Mouse (Mus musculus) left cerebral cortex, postnatal 25 days (tissue): ENCODE data around the gene Nf1. TPM values are rescaled to one million over a fixed set of nuclear protein-coding genes. Genes with fewer than 3 reads are reported as not detected.

Experiments used
- DNase-seq, 2 experiments: peaks; one replicate each; pipeline ENCODE4 v3.0.0; 2022; ENCODE audit warnings: low spot score in 2 of 2, mixed read lengths in 1 of 2
- intact Hi-C: fragments of 180-260 bp; cut with DNase I; formaldehyde crosslinking; loops from one replicate; pipeline ENCODE4 v1.15.1; 2025
- total RNA-seq, 2 experiments: library from RNA; stranded (reverse); gene quantifications; 2 replicates each; pipeline ENCODE4 v1.2.3; 2021

Gene Nf1
- total RNA-seq, 2 experiments from 2014 or later = 119 to 124 TPM

DNA sequence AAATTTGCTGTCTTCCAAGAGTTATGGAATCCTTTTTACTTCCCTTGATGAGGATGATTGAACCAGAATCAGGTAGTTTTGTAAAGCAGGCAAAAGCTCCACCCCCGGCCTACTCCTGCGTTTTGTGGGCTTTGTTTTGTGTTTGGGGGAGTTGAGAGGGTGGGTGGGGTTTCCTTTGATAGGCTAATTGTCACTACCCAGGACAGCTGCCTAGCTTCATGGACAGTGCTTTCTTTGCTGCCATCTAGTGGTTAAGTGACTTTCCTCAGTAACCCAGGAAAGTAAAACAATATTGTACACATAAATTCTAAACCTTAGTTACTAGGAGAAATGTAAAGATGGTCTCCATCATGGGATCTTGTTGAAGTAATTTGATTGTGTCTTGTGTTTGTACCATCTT lies 88.1 kb downstream of the Nf1 start:
- intact Hi-C loops = loop anchor here (10.0 kb wide), 1 partner anchor 203 kb away; no protein-coding TSS in a partner anchor

DNA sequence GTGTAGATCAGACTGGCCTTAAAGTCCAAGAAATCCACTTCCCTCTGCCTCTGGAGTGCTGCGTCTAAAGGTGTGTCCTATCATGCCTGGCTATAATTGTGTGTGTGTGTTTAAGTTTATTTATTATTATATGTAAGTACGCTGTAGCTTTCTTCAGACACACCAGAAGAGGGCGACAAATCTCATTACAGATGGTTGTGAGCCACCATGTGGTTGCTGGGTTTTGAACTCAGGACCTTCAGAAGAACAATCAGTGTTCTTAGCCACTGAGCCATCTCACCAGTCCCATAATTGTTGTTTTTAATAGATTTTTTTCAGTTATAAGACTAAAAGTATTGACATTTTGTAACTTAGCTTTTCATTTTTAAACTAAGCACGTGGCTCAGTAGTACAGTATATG lies 95.8 kb downstream of the Nf1 start:
- intact Hi-C loops = no loop called here
- no peak for DNase-seq

More for the DNA sequence above, 88.1 kb downstream of the Nf1 start:
- peak in 1 of 2 experiments; percentile 47 for DNase-seq

DNA sequence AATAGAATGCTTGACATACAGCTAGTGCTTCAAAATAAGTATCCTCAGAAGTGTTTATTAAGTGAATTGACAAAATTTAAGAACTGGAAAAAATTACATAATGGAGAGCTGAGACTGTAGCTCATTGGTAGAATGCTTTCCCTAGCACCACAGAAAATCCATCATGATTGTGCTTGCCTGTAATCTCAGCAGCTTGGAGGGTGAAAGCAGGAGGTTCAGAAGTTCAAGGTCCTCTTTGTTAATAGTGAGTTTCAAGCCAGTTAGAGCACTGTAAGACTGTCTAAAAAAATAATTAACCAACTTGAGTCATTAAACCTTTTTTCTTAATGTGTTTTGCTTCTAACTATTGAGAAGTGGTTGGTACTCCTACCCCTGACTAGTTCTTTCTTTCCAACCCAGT lies 108.9 kb downstream of the Nf1 start:
- intact Hi-C loops = no loop called here
- no peak for DNase-seq

DNA sequence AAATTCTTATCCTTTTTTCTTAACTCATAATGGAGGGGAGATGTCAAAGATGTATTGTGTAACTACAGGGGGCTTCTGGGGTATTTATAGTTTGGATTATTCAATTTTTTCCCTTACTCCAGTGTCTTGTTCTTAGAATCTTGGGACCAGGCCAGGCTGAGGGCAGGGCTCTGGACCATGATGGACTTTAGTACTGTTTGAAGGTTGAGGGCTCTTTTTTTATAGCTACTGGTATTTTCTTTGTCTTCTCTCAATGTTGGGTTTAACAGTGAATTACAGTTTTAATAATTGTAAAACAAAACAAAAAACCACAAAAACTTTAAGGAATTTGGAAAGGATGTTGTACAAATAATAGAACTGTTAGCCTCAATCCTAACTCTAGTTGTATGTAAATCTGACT lies 113.5 kb downstream of the Nf1 start:
- intact Hi-C loops = no loop called here
- no peak for DNase-seq

DNA sequence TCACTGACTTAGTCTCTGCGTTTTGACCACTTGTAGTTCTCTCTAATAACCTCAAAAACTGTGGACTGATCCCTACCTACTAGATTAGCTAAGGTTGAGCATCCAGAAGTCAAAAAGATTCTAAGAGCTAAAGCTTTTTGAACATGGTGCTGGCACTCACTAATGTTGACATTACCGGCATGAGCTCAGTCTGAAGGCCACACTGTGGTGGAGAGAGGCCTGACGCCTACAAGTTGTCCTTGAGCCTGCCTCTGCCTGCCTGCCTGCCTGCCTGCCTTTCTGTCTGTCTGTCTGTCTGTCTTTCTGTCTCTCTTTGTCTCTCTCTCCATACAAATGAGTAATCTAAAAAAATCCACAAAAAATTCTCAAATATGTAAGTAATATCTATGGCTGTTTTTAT lies 118.4 kb downstream of the Nf1 start:
- no peak for DNase-seq
- intact Hi-C loops = no loop called here

DNA sequence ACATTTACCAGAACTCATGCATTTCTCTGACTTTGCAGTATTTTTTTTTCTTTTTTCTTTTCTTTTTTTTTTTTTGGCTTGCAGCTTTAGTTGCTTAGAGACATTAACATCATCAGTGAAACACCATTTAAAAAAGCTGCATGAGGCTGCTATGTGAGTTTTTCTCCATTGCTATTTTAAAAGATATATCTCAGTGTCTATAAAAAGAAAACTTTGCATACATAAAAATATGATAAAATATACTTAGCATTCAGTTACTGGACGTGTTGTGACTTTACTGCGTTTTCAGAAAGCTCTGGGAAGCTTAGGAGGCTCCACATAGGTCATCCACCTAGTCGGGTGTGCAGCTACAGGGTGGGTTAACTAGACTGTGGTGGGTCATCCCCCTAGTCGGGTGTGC lies 120.4 kb downstream of the Nf1 start:
- DNase-seq = peak in 1 of 2 experiments; percentile 52
- intact Hi-C loops = loop anchor here (5.0 kb wide), 1 partner anchor 42 kb away; the partner anchor contains the start of gene Omg

DNA sequence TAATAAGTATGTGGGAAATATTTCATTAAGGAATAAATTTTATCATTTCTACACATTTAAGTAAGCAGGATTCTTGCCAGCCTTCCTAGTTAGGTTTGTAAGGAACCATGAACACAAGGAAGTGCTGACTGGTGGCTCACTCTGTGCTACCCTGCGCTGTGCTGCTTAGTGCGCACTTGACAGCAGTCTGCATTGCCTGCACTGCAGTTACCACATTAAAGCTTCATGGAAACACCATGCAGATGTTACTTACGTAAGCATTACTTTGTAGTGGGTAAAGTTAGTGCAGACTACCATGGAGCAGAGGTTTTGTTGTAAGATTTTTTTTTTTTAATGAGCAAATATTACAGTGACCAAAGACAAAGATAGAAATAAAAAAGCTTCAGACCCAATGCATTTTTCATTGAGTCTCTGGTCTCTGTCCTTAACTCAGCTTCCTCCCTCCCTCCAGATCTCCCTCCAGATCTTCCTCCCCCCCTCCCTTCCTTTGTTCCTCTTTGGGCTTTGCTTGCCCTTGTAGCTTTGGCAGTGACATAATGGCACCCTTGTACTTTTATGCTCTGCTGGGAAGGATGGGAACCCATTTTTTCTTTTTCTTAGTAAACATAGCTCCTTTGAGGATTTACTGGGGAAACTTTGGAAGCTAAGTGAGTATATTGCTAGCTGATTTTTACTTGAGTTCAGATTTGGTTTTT lies 121.4 kb downstream of the Nf1 start:
- peak in 1 of 2 experiments; percentile 38 for DNase-seq
- intact Hi-C loops = loop anchor here (5.0 kb wide), 1 partner anchor 41 kb away; the partner anchor contains the start of gene Omg

DNA sequence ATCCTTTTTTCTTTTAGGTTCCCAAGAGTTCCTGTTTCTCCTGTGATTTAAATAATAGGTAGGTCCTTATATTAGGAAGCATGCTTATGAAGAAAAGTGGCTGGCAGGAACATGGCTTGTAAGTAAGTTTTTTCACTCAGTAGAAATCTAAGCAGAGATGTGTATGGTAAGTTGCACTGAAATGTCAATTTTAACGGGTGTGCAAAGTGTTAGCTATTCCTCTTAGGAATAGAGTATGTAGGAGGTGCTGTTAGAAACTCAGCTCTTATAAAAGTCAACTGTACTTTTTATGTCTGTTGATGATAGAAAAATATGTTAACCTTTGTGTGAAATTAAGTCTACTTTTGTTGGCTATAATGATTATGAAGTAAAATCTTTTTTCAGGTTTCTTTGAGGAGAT lies 128.6 kb downstream of the Nf1 start:
- intact Hi-C loops = loop anchor here (5.0 kb wide), 1 partner anchor 109 kb away; no protein-coding TSS in a partner anchor

DNA sequence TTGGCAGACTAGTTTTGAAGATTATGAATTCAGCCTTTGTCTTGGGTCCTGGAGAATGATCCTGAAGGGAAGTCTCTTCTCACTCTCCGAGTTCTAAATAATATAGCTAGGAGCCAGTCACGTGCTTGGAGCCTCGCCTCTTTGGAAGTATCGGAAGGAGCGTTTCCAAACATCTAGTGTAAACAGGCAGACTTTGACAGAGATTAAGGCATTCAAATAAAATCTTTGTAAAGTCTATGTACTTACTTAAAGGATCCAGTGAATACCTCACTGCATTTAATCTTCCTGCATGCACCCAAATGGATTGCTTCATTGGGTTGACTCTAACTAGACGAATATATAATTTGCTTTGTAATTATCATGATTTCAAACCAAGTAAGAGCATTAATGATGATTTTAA lies 143.9 kb downstream of the Nf1 start:
- intact Hi-C loops = no loop called here
- DNase-seq = no peak

More for the DNA sequence above, 128.6 kb downstream of the Nf1 start:
- peak in 1 of 2 experiments; percentile 57 for DNase-seq

DNA sequence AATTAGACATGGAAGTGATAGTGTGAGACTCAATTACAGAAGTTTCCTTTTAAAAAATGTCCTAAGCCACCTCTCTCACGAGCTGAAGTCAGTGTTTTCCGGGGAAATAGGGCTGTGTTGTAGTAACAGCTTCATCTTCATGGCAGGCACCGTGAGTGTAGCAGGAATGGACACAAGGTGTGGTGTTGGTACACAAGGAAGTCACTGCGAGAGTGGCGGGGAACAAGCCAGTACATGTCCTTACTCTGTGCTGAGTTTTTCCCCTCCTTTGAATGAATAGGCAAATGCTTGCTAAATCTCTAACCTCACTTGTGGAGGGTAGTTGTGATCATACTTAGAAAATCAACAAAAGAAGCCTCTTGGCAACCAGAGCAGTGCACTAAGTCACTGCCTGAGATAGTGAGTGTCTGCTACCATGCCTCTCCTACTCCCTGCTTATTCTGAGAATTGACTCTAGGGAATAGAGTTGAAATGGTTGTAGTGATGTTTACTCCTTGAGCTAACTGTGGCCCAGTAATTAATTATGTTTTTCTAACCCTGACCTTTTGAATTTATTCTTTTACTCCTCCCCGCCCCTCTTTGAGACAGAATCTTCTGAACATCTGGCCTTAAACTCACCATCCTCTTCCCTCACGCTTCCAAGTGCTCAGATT lies 144.5 kb downstream of the Nf1 start:
- no peak for DNase-seq
- intact Hi-C loops = no loop called here

DNA sequence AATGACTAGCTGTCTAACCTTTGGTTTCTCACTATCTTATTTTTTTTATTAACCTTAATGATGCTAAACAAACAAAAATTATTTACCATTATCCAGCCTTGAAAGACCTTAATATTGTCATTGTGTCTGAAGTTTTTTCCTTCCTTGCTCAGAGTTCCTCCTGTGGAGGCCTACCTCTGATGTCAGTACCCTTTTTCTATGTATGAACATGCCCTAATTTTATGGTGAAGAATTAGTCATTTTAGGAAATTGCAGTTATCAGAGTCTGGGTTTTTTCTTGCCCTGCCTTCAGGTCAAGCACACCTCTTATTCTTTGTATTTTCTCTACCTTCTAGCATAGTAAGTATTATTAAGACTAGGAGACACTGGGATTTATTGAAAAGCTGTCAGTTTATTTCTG lies 145.2 kb downstream of the Nf1 start:
- no peak for DNase-seq
- intact Hi-C loops = no loop called here

DNA sequence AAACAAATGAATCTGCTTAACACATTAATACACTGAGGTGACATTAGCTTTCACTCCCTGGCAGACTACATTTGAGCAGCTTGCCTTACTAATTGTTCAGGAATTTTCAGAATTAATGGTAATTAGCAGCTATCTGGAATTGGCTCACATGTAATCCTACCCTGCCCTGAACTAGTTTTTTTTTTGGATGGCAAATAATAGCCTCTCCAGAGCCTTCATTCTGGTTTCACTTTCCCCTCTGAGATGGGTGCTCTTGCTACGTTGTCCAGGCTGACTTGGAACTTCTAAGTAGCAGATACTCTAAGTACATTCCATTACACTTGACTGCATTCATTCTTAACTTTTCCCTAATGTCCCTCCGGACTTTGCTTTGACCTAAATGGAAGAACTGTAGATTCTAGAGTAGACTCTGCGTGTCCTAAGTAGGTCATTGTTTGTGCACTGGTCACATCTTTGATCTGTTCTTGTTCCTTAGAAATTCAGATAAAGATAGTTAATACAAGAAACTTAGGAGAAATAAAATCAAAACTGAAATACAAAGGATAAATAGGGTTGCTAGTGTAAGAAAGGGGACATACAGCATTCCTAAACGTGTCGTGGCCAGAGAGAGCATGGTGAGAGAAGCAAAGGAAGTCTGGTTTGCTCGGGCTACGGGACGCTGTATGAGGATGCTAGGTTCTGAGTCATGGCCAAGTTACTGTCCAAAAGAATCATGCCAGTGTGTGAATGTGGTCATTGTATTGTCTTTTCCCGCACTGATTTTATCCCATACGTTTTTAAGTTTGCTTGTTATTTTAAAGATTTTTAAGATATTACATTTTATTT lies 155.7 kb downstream of the Nf1 start:
- intact Hi-C loops = loop anchor here (5.0 kb wide), 1 partner anchor 37 kb away; the partner anchor contains the start of genes Evi2 and Evi2a
- no peak for DNase-seq

DNA sequence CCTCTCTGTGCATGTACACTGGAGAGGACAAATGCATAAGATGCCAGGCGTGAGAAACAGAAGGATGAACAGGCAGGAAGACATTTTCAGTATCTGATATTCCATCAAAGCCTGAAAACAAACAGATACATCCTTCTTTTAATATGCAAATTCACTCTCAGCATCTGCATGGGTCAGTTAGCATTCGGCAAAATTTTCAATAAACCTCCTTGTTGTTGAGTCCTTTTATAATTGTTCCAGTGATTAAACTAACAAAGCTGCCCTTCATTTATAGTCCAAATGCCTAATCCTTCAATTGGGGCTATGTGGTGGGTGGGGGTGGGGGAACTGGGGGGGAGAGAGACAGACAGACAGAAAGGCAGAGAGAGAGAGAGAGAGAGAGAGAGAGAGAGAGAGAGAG lies 163.4 kb downstream of the Nf1 start:
- intact Hi-C loops = loop anchor here (5.0 kb wide), 1 partner anchor 41 kb away; no protein-coding TSS in a partner anchor
- DNase-seq = peak; percentile 36 to 44

DNA sequence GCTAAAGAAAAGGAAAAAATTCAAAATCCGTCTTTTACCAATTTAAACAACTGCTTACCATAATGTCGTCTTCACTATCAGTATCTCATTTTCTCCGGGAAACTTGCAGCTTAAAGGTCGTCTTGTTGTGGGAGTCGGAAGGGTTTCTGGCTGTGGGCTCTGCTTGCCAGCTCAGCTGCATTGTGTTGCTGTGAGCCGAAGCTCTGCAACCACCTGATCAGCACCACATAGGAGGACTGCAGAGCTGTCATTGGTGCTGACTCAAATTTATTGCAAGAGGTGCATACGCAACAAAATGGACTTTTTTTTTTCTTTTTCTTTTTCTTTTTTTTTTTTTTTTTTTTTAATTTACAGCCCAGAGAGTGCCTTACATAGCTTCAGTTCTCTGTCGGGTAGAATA lies 164.4 kb downstream of the Nf1 start, which contains the start of gene Omg:
Gene Omg (minus strand): TSS at position 240 of the 400 bp plus-strand sequence.
- peak; percentile 81 to 90 for DNase-seq
- intact Hi-C loops = loop anchor here (5.0 kb wide), 1 partner anchor 42 kb away; no protein-coding TSS in a partner anchor

DNA sequence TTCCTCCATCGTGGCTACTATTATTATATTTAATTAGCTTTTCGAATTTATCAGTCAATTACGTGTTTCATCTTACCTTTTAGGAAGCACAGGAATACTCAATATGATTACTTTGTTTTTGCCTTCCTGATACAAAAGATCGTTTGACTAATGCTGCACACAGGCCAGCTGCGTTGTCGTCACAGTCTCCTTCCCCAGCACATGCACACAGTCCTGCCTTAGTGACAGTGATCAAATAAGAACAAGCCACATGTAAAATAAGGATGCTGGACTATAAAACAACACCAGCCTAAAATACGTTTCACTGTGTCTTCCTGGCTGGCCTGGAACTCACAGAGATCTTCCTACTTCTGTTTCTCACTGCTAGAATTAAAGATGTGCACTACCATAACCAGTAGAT lies 165.0 kb downstream of the Nf1 start:
- intact Hi-C loops = loop anchor here (5.0 kb wide), 1 partner anchor 42 kb away; no protein-coding TSS in a partner anchor
- DNase-seq = no peak

DNA sequence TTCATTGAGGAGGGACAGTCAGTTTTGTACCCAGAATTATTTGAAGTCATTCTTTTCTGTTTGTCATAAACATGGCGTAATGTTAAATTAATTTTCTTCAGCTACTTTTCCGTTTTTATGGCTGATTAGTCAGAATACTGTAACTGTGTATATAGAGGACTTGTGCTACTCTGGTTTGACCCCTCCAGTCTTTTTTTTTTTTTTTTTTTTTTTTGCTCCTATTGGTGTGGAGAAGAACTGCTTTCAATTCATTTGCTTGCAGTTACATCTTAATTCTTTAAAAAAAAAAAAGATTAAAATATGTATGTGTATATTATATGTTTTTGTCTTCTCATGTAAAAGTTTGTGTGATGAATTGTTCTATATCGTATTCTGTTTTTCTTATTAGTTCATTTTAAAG lies 172.5 kb downstream of the Nf1 start:
- DNase-seq = no peak
- intact Hi-C loops = no loop called here

DNA sequence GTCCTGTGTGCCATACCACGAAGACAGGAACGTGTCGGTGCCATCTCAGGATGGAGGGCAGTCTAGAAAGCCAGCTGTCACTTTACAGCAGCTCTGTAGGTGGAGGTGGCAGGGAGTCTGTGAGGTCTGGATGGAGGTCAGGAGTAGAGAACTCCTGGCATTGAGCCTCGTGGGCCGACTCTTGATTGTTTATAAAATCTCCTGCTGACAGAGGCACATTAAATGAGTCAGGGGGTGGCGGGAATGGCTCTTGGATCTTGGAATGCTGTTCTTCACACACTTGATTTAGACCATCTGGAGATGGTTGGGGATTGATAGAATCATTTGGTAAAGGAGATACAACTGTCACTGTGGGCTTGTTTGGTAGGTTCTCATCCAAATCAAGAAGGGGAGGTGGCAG lies 175.8 kb downstream of the Nf1 start:
- intact Hi-C loops = no loop called here
- DNase-seq = no peak

DNA sequence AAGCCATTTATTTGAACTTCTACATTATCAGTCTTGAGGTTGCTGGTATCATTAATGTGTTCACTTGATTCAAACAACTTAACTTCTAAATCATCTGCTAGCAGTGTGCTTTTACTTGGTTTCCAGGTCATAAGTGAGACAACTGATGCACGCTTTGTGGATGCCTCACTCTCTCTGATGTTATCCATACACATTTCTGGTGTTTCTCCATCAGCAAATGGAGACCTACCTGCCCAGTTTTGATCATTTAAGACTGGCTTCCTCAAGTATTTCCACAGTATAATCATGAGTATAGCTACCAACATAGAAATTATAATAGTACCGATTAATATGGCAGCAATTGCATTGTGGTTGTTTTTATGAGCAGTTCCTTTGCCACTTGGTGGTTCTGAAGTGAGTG lies 176.3 kb downstream of the Nf1 start:
- intact Hi-C loops = no loop called here
- no peak for DNase-seq

DNA sequence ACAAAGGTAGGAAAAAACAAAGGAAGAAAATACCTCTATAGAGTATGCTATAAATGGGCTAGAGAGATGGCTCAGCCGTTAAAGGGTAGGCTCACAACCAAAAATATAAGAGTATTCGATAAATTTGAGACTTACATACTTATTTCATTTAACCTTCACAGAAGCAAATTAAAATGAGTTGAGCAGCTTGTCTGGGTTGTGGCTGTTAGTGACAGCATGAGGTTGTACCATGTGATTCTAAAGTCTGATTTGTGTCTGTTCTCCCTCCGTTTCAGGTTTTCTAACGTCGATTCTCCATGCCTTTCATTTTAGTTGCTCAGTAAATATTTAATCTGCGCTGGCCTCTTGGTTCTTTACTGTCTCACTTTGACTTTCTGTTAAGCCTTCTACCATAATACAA lies 179.8 kb downstream of the Nf1 start:
- intact Hi-C loops = no loop called here
- no peak for DNase-seq

DNA sequence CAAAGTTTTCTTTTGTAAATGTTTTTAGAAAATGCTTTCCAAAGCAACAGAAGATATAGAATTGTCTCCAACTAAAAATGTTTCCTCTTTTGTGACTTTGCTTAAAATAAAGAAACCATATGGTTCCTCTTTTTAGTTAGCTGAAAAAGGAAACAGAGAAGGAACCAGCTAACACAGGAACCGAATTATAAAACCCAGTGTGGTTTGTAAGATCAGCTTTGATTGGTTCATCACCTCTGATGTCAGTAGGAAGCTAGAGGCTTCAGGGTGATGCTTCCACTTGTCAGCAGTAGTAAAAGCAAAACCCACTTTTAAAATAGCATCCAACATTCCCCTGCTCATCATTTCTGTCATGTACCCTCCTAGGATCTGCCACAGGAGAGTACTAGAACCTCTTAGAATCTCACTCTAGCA lies 180.4 kb downstream of the Nf1 start:
- DNase-seq = peak; percentile 52 to 92
- intact Hi-C loops = no loop called here
